Mouse (Mus musculus) adrenal gland, adult 18-20 months (tissue): Measurements from ENCODE around the gene Eps15l1. TPM values are rescaled to one million over a fixed set of nuclear protein-coding genes. Genes with fewer than 3 reads are reported as not detected.

ENCODE experiments used
- DNase-seq, 2 experiments: peaks; one replicate each; pipeline ENCODE4 v3.0.0; 2021 to 2022; ENCODE audit warnings: low spot score in 2 of 2
- total RNA-seq, 2 experiments: library from RNA; stranded (reverse); gene quantifications; 1 replicate in 1 of 2; 2 replicates in 1 of 2; pipeline ENCODE4 v1.2.3; 2021

Gene Eps15l1
- total RNA-seq, 2 experiments from 2014 or later: 48.5 to 54.1 TPM

DNA sequence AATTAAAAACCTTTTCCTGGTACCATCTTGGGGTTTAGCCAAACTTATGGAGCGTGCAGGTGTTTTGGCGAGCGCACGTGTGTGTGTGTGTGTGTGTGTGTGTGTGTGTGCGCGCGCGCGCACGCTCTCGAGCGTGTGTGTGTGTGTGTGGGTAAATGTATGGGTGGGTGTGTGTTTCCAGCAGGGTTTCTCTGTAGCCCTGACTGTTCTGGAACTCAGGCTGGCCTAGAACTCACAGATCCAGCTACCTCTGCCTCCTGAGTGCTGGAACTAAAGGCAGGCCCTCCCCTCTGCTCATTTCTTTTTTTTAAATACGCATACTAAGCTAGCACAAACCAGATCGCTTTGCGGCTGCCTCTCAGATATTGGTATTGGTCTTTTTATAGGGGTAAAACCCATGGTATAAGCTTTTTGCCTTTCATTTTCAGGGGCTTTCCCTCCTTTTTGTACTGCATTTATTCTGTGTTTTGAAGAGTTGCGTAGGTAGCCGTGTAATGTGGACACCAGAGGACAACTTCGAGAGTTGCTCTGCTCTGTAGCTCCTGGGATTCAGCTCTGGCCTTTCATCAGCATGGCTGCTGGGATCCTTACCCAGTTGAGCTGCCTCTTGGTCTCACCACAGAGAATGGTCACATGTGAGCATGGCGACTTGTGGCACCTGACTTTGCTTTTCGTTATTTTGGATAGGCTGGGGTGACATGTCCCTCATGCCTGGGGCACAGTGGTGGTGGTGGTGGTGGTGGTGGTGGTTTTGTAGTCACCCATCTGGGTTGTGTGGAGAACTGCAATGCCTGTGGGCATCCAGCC is 99.4 kb downstream of the Eps15l1 start:
- DNase-seq: no peak

GRCm38 (mm10) chr8:72320803-72321583 is 100.3 kb downstream of the Eps15l1 start:
- DNase-seq: no peak

- DNase-seq: peak; percentile 43 to 50
Observed at GRCm38 (mm10) chr8:72319921-72320802, 101.1 kb downstream of the Eps15l1 start.

DNA sequence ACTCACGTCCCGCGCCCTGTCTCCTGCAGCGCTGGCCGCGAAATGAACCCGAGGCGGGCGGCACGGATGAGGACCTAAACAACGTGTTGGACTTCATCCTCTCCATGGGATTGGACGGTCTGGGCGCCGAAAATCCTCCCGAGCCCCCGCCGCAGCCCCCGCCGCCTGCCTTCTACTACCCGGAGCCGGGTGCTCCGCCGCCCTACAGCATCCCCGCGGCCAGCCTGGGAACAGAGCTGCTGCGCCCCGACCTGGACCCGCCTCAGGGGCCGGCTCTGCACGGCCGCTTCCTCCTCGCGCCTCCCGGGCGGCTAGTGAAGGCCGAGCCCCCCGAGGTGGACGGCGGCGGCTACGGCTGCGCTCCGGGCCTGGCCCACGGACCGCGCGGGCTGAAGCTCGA is 101.9 kb downstream of the Eps15l1 start:
- peak; percentile 43 to 55 for DNase-seq

DNA sequence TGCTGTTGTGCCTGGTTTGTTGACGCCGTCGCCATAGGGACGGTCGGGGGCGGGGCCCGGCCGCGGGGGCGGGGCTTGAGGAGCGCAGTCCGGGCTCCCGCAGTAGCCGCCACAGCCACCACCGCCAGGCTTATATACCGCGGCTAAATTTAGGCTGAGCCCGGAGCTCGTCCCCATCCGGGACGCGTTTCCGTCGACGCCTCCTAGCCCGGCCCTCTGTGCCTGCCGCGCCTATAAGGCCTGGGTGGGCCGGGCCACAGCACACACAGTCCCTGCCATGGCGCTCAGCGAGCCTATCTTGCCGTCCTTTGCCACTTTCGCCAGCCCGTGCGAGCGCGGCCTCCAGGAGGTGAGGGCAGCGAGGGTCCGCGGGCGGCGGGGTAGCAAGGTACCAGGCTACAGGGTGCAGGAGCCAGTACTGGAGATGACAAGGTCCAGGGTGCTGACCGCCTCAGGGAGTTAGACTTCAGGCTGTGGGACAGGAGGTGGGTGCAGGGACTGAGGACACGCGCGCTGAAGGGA is 102.4 kb downstream of the Eps15l1 start, which contains the start of gene Klf2:
Gene Klf2, plus strand, starts transcription at position 233 of the 522 bp plus-strand sequence.
- peak; percentile 97 to 98 for DNase-seq

DNA sequence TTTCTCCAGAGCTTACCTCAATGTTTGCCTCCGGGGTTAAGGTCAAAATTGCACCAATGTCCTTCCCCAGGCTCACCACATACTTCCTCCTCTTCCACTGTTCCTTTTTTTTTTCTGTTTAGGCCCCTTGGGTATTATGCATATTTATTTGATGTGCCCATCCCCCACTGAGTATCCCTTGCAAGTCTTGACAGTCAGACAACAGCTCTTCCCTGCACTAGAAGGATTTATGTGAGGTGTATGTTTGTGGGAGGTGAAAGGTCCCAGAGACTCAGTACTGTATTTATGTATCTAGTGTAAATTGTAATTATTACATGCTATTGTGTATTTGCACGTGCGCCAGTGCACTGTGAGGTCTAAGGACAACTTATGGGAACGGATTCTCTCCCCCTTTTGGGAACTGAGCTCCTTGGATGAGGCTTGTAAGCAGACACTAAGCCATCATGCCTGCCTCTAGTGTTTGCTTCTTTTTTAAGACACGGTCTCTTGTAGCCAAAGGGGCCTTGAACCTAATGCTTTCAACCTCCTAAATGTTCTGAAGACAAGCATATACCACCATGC is 103.4 kb downstream of the Eps15l1 start:
- DNase-seq: no peak

- no peak for DNase-seq
Observed at GRCm38 (mm10) chr8:72316053-72316695, 105.1 kb downstream of the Eps15l1 start.

GRCm38 (mm10) chr8:72312926-72313518 is 108.2 kb downstream of the Eps15l1 start:
- DNase-seq: no peak

GRCm38 (mm10) chr8:72310849-72311506 is 110.3 kb downstream of the Eps15l1 start:
- DNase-seq: peak; percentile 71 to 81

DNA sequence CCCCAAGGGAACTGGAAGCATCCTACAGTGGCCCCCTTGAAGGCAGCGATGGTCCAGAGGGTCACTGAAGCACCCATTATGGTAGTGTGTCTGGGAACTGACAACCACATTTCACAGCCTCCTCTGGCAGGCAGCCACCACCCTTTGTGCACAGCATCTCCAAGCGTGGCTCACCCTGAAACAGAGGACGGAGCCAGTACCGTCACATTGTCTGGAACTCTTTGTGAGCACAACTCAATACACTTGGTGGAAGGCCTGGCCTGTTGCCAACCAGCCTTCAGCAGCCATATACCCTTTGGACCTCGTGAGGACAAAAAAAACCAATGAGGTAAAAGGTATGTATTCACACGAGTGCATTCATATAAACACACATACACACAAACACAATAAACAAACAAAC is 113.0 kb downstream of the Eps15l1 start:
- no peak for DNase-seq

DNA sequence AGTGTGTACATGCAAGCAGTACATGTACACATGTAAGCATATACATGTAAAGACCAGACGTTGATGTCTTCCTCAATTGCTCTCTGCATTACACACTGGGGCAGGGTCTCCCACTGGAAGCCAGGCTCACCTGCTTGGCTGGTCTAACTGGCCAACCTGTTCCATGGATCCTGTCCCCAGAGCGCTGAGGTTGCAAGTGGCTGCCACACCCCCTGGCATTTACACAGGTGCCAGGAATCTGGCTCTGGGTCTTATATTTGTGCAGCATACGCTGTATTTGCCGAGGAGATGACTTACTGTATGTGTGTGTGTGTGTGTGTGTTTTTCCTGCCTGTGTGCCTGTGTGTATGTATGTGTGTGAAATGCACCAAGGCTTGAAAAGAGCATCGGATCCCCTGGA is 114.3 kb downstream of the Eps15l1 start:
- DNase-seq: no peak

DNA sequence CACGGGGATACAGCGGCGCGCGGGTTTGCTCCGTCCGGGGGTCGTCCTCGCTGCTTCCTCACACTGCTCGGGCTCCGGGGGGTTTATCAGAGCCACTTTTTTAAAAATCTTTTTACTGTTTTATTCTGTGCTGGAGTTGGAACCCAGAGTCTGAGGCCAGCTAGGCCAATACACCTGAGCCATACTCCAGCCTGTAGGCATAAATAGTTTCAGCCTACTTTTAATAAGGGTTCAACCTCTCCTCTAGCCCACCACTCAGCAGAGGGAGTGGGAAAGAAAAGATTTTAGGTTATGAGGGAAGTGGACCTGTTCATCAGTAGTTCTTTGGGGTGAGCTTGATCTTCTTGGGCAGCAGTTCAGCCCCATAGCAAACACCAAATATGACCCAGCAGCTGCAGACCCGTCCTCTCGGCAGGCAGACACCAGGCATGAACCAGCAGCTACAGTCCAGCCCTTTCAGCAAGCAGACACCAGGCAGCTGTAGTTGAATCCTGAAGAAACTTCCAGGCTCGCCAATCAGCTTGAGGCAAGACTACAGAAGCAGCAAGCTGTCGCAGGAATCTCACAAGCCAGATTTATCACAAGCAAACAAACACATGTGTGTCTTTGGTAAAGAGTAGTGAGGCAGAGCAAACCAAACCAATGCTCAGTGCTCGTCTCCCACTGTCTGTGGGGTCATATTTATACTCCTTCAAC is 115.9 kb downstream of the Eps15l1 start, which contains the start of gene Gm10282:
Gene Gm10282, minus strand, starts transcription at position 51 of the 696 bp plus-strand sequence.
- no peak for DNase-seq

DNA sequence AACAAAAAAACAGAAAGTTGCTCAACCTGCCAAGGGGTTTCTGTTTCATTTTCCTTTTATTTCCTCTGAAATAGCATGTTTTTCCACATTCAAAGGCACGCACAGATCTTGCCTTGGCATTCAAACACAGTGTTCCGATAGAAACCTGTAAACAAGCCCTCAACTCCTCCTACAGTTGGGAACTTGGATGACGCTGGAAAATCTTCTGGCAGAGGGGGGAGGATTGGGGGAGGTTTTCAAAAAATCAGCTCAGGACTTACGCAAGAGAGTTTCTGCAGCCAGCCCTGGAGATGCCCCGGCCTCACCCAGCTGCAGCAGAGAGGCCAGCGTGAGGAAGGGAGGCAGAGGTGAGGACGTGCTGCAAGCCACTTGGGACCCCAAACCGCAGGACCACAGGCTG is 117.6 kb downstream of the Eps15l1 start:
- peak; percentile 51 to 60 for DNase-seq

DNA sequence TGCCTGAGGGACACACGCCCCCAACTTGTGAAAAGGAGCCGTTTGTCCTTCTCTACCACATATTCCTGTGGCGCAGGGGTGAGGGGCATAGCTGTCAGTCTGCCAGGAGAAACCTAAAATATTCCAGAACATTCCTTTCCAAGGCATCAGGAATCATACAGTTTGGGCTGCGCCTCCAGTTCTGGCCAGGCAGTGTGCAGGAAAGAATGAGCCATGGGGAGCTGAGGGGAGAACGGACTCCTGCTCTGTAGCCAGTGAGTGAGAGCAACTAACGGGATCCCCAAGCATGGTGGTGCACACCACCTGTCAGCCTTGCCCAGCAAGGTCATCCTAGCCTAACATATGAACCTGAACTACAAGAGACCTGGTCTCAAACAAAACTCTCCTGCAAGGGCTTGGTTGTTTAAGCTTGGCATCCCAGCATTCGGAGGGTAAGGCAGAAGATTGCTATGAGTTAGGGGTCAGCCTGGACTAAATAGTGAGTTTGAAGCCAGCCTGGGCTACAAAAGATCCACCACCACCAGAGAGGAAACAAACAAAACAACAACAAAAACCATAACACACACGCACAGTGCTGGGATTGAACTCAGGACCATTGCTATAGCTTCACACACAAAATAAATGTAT is 118.2 kb downstream of the Eps15l1 start:
- DNase-seq: peak in 1 of 2 experiments; percentile 12

- no peak for DNase-seq
Observed at GRCm38 (mm10) chr8:72301497-72301896, 119.8 kb downstream of the Eps15l1 start.

DNA sequence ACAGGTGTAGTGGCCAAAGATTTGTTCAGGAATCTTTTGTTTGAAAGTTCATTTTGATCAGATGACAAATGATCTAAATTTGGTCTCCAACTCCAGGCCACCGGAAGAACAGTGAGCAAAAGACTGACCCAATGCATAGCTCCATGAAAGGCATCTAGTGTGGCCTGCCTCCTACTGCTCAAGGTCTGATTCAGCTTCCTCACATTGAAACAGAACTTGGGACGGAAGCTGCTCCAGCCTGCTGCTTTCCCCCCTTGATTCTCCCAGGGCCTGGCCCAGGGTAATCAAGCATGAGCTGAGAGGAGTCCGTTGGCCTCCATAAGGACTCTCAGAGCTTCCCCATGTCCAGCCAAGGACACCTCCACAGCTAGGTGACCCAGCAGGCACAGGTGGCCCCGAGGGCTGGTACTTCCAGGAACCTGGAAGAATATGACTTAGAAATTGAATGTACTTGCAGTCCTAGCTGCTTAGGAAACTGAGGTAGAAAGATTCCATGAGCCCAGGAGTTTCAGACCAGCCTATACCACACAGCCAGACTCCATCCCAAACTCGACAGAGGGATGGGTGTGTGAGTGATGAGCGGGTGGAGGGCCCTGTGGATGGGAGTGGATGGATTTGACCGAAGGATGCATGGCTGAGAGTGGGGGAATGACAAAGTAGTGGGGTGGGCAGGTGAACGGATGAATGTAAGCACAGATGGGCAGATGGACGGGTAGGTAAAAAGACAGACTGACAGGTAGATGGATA is 120.4 kb downstream of the Eps15l1 start:
- DNase-seq: no peak

DNA sequence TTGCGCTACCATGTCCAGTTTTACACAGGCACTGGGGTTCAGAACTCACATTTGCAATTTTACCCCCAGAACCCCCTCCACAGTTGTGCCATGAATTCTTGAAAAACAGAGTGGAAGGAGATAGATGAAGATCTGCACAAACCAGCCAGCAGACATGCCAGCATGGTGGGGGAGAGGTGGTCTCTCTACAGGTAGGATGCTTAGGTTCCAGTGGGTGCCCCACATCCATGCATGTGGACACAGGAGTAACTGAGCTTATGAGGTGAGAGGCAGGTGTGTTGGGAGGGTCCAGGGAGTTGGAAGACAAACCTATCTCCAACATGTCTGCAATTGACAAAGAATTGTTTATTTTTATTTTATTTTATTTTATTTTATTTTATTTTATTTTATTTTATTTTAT is 122.3 kb downstream of the Eps15l1 start:
- DNase-seq: no peak
